Mouse (Mus musculus) forebrain, embryonic 12.5 days (tissue): ENCODE results near the gene Tmem63a. TPM values are rescaled to one million over a fixed set of nuclear protein-coding genes. Genes with fewer than 3 reads are reported as not detected.
"Not testable (repeated sequence)": the region's sequence is repeated elsewhere in the genome, so short reads cannot be mapped to it uniquely, and the experiment has no call there.

ENCODE experiments used
- ATAC-seq: fragments of 200-750 bp; cut with Nextera tagmentation; 2 replicates; pipeline ENCODE4 v1.8.0; 2017; ENCODE audit warnings: moderate TSS enrichment; ENCODE audit not compliant: low FRiP score
- H3K27ac ChIP-seq: fragments of 300-500 bp; sonication (generic); 2 replicates; pipeline ENCODE4 v1.5.1; 2016; ENCODE audit warnings: mild to moderate bottlenecking
- H3K27me3 ChIP-seq: fragments of 300-500 bp; sonication (generic); 2 replicates; pipeline ENCODE4 v1.6.1; 2016; ENCODE audit warnings: mild to moderate bottlenecking
- H3K36me3 ChIP-seq: fragments of 300-500 bp; sonication (generic); replicated peaks from 2 replicates; pipeline ENCODE4 v1.6.1; 2016; ENCODE audit warnings: mild to moderate bottlenecking
- H3K4me1 ChIP-seq: fragments of 300-500 bp; sonication (generic); 2 replicates; pipeline ENCODE4 v1.6.1; 2016
- H3K4me2 ChIP-seq: fragments of 300-500 bp; sonication (generic); 2 replicates; pipeline ENCODE4 v1.6.1; 2016; ENCODE audit warnings: mild to moderate bottlenecking, moderate library complexity
- H3K4me3 ChIP-seq: fragments of 300-500 bp; sonication (generic); replicated peaks from 2 replicates; pipeline ENCODE4 v1.5.1; 2016; ENCODE audit warnings: mild to moderate bottlenecking
- H3K9ac ChIP-seq: fragments of 300-500 bp; sonication (generic); 2 replicates; pipeline ENCODE4 v1.6.1; 2016; ENCODE audit warnings: mild to moderate bottlenecking
- H3K9me3 ChIP-seq: fragments of 300-500 bp; sonication (generic); 2 replicates; pipeline ENCODE4 v1.6.1; 2016
- WGBS: fragments of 180-500 bp; shearing (Covaris S2); methylation state at CpG from one replicate; pipeline ENCODE4 v1.1.7; 2016; 5-methylcytosine and 5-hydroxymethylcytosine counted together
- polyA plus RNA-seq: library from polyadenylated mRNA; unstranded; fragments of >200 nt; fragmentation: Nextera tagmentation; extraction: Ambion mirVana; gene quantifications from 2 replicates; pipeline ENCODE4 v1.2.1, GENCODE M21; 2016

The Tmem63a gene
- polyA plus RNA-seq, 1 experiment from 2014 or later = 2.4 TPM

GRCm38 (mm10) chr1:180933659-180934058 is 8.5 kb upstream of the Tmem63a start:
- Histone ChIP-seq H3K27ac (no peak overlapping the region), H3K27me3 (peaks cover 54% of the 10 kb centered on the region), H3K36me3 (no peaks in the 10 kb centered on the region), H3K9me3 (no peaks in the 10 kb centered on the region), H3K9ac (no peak overlapping the region), H3K4me2 (no peak overlapping the region), H3K4me3 (no peak overlapping the region), H3K4me1 (peaks cover 9% of the 10 kb centered on the region)
- ATAC-seq = no peak
- WGBS = 16% methylated on average over 6 of the region's 6 CpGs

- no peak for ATAC-seq
- peaks cover 9% of the 10 kb centered on the region for H3K4me1 ChIP-seq
- H3K9ac ChIP-seq = no peak within 1 kb of the TSS
- no peaks in the 10 kb centered on the region for H3K36me3 ChIP-seq
- no peak within 1 kb of the TSS for H3K27ac ChIP-seq
- H3K9me3 ChIP-seq = no peaks in the 10 kb centered on the region
- no peak within 1 kb of the TSS for H3K4me3 ChIP-seq
- no peak within 1 kb of the TSS for H3K4me2 ChIP-seq
- H3K27me3 ChIP-seq = peaks cover 54% of the 10 kb centered on the region
- WGBS = 14% methylated on average over 21 of the region's 21 CpGs
These were observed 7.4 kb upstream of the Tmem63a start, which contains the start of gene Lefty1 for GRCm38 (mm10) chr1:180934467-180935419. Gene Lefty1 (plus strand): TSS chr1:180935022.

- peak overlapping the region; percentile 47 for H3K4me2 ChIP-seq
- H3K4me3 ChIP-seq = peak overlapping the region; percentile 24
- peak; percentile 61; the same call in 1 of the 2 replicates for ATAC-seq
- not testable (repeated sequence) for H3K27ac ChIP-seq, H3K9ac ChIP-seq, H3K36me3 ChIP-seq, H3K9me3 ChIP-seq
- peaks cover 12% of the 10 kb centered on the region for H3K4me1 ChIP-seq
- peaks cover 74% of the 10 kb centered on the region for H3K27me3 ChIP-seq
- 2% methylated on average over 40 of the region's 41 CpGs for WGBS
These were observed 5.3 kb upstream of the Tmem63a start for GRCm38 (mm10) chr1:180936610-180937398.

- H3K9ac ChIP-seq, H3K4me2 ChIP-seq, H3K36me3 ChIP-seq, H3K27ac ChIP-seq, H3K4me3 ChIP-seq, H3K9me3 ChIP-seq, ATAC-seq: not testable (repeated sequence)
- 10% methylated on average over 13 of the region's 13 CpGs for WGBS
- H3K4me1 ChIP-seq = peaks cover 19% of the 10 kb centered on the region
- peaks cover 82% of the 10 kb centered on the region for H3K27me3 ChIP-seq
These were observed 4.5 kb upstream of the Tmem63a start for GRCm38 (mm10) chr1:180937631-180938030.

GRCm38 (mm10) chr1:180938781-180939180 is 3.4 kb upstream of the Tmem63a start:
- H3K4me3 ChIP-seq, H3K9ac ChIP-seq, H3K4me2 ChIP-seq, ATAC-seq, H3K27ac ChIP-seq, H3K9me3 ChIP-seq, H3K36me3 ChIP-seq: not testable (repeated sequence)
- H3K27me3 ChIP-seq = peaks cover 84% of the 10 kb centered on the region
- WGBS = 78% methylated on average over 2 of the region's 2 CpGs
- H3K4me1 ChIP-seq = peaks cover 16% of the 10 kb centered on the region

- peaks cover 22% of the 10 kb centered on the region for H3K4me1 ChIP-seq
- no peak for ATAC-seq
- 87% methylated on average over 7 of the region's 7 CpGs for WGBS
- H3K27ac ChIP-seq = no peak overlapping the region
- H3K9ac ChIP-seq = no peak overlapping the region
- no peak overlapping the region; the same call in 1 of the 2 replicates for H3K4me2 ChIP-seq
- no peak overlapping the region for H3K4me3 ChIP-seq
- H3K36me3 ChIP-seq = no peaks in the 10 kb centered on the region
- no peaks in the 10 kb centered on the region for H3K9me3 ChIP-seq
- peaks cover 82% of the 10 kb centered on the region for H3K27me3 ChIP-seq
These were observed 1.2 kb upstream of the Tmem63a start for GRCm38 (mm10) chr1:180940776-180941460.

GRCm38 (mm10) chr1:180941726-180942125 is 418 bp upstream of the Tmem63a start:
- H3K27ac ChIP-seq = no peak overlapping the region

GRCm38 (mm10) chr1:180943032-180943644 is 994 bp downstream of the Tmem63a start:
- Histone ChIP-seq H3K27me3 (peaks cover 61% of the 10 kb centered on the region), H3K9ac (no peak overlapping the region), H3K36me3 (no peaks in the 10 kb centered on the region), H3K9me3 (no peaks in the 10 kb centered on the region), H3K4me2 (peak overlapping the region; percentile 93), H3K27ac (no peak overlapping the region), H3K4me1 (peaks cover 23% of the 10 kb centered on the region), H3K4me3 (peak overlapping the region; percentile 76)
- ATAC-seq = no peak
- 44% methylated on average over 11 of the region's 11 CpGs for WGBS

More at GRCm38 (mm10) chr1:180941726-180942125, 418 bp upstream of the Tmem63a start:
- H3K4me2 ChIP-seq = peak overlapping the region; percentile 93
- H3K4me3 ChIP-seq = peak overlapping the region; percentile 76
- no peaks in the 10 kb centered on the region for H3K9me3 ChIP-seq
- no peaks in the 10 kb centered on the region for H3K36me3 ChIP-seq
- WGBS = 4% methylated on average over 18 of the region's 18 CpGs
- peaks cover 74% of the 10 kb centered on the region for H3K27me3 ChIP-seq
- peak overlapping the region; percentile 56 for H3K9ac ChIP-seq
- H3K4me1 ChIP-seq = peaks cover 23% of the 10 kb centered on the region
- 0 out of 2 replicates have a peak, but pooled peaks have one; percentile 9 for ATAC-seq

- H3K9ac ChIP-seq = no peak overlapping the region
- H3K27ac ChIP-seq = no peak overlapping the region
- no peaks in the 10 kb centered on the region for H3K9me3 ChIP-seq
- ATAC-seq = no peak
- H3K4me1 ChIP-seq = peaks cover 23% of the 10 kb centered on the region
- no peak overlapping the region for H3K4me3 ChIP-seq
- H3K4me2 ChIP-seq = no peak overlapping the region
- H3K36me3 ChIP-seq = no peaks in the 10 kb centered on the region
- peaks cover 59% of the 10 kb centered on the region for H3K27me3 ChIP-seq
- 79% methylated on average over 1 of the region's 1 CpGs for WGBS
These were observed 1.8 kb downstream of the Tmem63a start for GRCm38 (mm10) chr1:180943896-180944295.

- WGBS = 81% methylated on average over 4 of the region's 4 CpGs
- H3K4me2 ChIP-seq = no peak overlapping the region
- H3K36me3 ChIP-seq = no peaks in the 10 kb centered on the region
- H3K4me3 ChIP-seq = no peak overlapping the region
- no peak for ATAC-seq
- H3K4me1 ChIP-seq = peaks cover 23% of the 10 kb centered on the region
- H3K27ac ChIP-seq = no peak overlapping the region
- H3K27me3 ChIP-seq = peaks cover 59% of the 10 kb centered on the region
- no peaks in the 10 kb centered on the region for H3K9me3 ChIP-seq
- H3K9ac ChIP-seq = no peak overlapping the region
These were observed 2.4 kb downstream of the Tmem63a start for GRCm38 (mm10) chr1:180944553-180944952.
